Mouse (Mus musculus): ENCODE data around the gene Dync2li1. TPM values are rescaled to one million over a fixed set of nuclear protein-coding genes. Genes with fewer than 3 reads are reported as not detected.

Dync2li1 gene
- total and polyA plus RNA-seq, 3 experiments = 2.7 to 3.5 (median 2.9) TPM

- Histone ChIP-seq H3K4me1 (ENCODE audit: control insufficient read depth, insufficient read depth, low read length) (no peaks in the 10 kb centered on the region), H3K27ac (no peak overlapping the region), H3K4me3 (no peak overlapping the region), H3K9ac (ENCODE audit: low read depth, low read length) (no peak overlapping the region), H3K27me3 (ENCODE audit: control insufficient read depth, insufficient read depth, low read length) (no peaks in the 10 kb centered on the region), H3K79me2 (replicated peaks; ENCODE audit: control insufficient read depth, insufficient read depth, low read length) (no peaks in the 10 kb centered on the region), H3K36me3 (ENCODE audit: control insufficient read depth, insufficient read depth, low read length) (no peaks in the 10 kb centered on the region)
- TF ChIP-seq POLR2A (IDR thresholded peaks at IDR 0.05; ENCODE audit: insufficient read depth, low read depth, low read length) (no peak), EP300 (IDR thresholded peaks at IDR 0.05; ENCODE audit: insufficient read depth, low read depth, low read length) (no peak), CTCF (IDR thresholded peaks at IDR 0.05) (no peak)
- no peak for DNase-seq
- 91% methylated on average over 6 of the region's 6 CpGs for WGBS
- intact Hi-C loops (cut with DNase I) = no loop called here
These were observed 5.5 kb downstream of the Dync2li1 start for GRCm38 (mm10) chr17:84631836-84632235.

GRCm38 (mm10) chr17:84633443-84633842 is 7.1 kb downstream of the Dync2li1 start:
- WGBS = 68% methylated on average over 13 of the region's 13 CpGs
- DNase-seq = no peak
- H3K4me1 ChIP-seq (ENCODE audit: control insufficient read depth, insufficient read depth, low read length) = no peaks in the 10 kb centered on the region
- TF ChIP-seq POLR2A (IDR thresholded peaks at IDR 0.05; ENCODE audit: insufficient read depth, low read depth, low read length) (no peak), EP300 (IDR thresholded peaks at IDR 0.05; ENCODE audit: insufficient read depth, low read depth, low read length) (no peak), CTCF (IDR thresholded peaks at IDR 0.05) (no peak)
- H3K36me3 ChIP-seq (ENCODE audit: control insufficient read depth, insufficient read depth, low read length) = no peaks in the 10 kb centered on the region
- no peaks in the 10 kb centered on the region for H3K79me2 ChIP-seq (replicated peaks; ENCODE audit: control insufficient read depth, insufficient read depth, low read length)
- H3K27ac ChIP-seq = no peak overlapping the region
- no peaks in the 10 kb centered on the region for H3K27me3 ChIP-seq (ENCODE audit: control insufficient read depth, insufficient read depth, low read length)
- no peak overlapping the region for H3K9ac ChIP-seq (ENCODE audit: low read depth, low read length)
- no peak overlapping the region for H3K4me3 ChIP-seq
- intact Hi-C loops (cut with DNase I) = no loop called here

GRCm38 (mm10) chr17:84636328-84636727 is 10.0 kb downstream of the Dync2li1 start:
- no peaks in the 10 kb centered on the region for H3K27me3 ChIP-seq (ENCODE audit: control insufficient read depth, insufficient read depth, low read length)
- 67% methylated on average over 8 of the region's 8 CpGs for WGBS
- no peaks in the 10 kb centered on the region for H3K79me2 ChIP-seq (replicated peaks; ENCODE audit: control insufficient read depth, insufficient read depth, low read length)
- no peak overlapping the region for H3K9ac ChIP-seq (ENCODE audit: low read depth, low read length)
- H3K36me3 ChIP-seq (ENCODE audit: control insufficient read depth, insufficient read depth, low read length) = no peaks in the 10 kb centered on the region
- intact Hi-C loops (cut with DNase I) = no loop called here
- TF ChIP-seq POLR2A (IDR thresholded peaks at IDR 0.05; ENCODE audit: insufficient read depth, low read depth, low read length) (no peak), EP300 (IDR thresholded peaks at IDR 0.05; ENCODE audit: insufficient read depth, low read depth, low read length) (no peak), CTCF (IDR thresholded peaks at IDR 0.05) (no peak)
- H3K4me1 ChIP-seq (ENCODE audit: control insufficient read depth, insufficient read depth, low read length) = peaks cover 5% of the 10 kb centered on the region
- no peak overlapping the region for H3K4me3 ChIP-seq
- DNase-seq = no peak
- no peak overlapping the region for H3K27ac ChIP-seq

GRCm38 (mm10) chr17:84637971-84638370 is 11.7 kb downstream of the Dync2li1 start:
- H3K4me3 ChIP-seq = no peak overlapping the region
- peaks cover 5% of the 10 kb centered on the region for H3K4me1 ChIP-seq (ENCODE audit: control insufficient read depth, insufficient read depth, low read length)
- no peak for DNase-seq
- intact Hi-C loops (cut with DNase I) = no loop called here
- H3K79me2 ChIP-seq (replicated peaks; ENCODE audit: control insufficient read depth, insufficient read depth, low read length) = no peaks in the 10 kb centered on the region
- H3K36me3 ChIP-seq (ENCODE audit: control insufficient read depth, insufficient read depth, low read length) = no peaks in the 10 kb centered on the region
- H3K27ac ChIP-seq = no peak overlapping the region
- no peaks in the 10 kb centered on the region for H3K27me3 ChIP-seq (ENCODE audit: control insufficient read depth, insufficient read depth, low read length)
- TF ChIP-seq CTCF (IDR thresholded peaks at IDR 0.05) (no peak), EP300 (IDR thresholded peaks at IDR 0.05; ENCODE audit: insufficient read depth, low read depth, low read length) (no peak), POLR2A (IDR thresholded peaks at IDR 0.05; ENCODE audit: insufficient read depth, low read depth, low read length) (no peak)
- no peak overlapping the region for H3K9ac ChIP-seq (ENCODE audit: low read depth, low read length)
- WGBS = 90% methylated on average over 6 of the region's 6 CpGs

- 61% methylated on average over 10 of the region's 10 CpGs for WGBS
- DNase-seq = no peak
- no peaks in the 10 kb centered on the region for H3K79me2 ChIP-seq (replicated peaks; ENCODE audit: control insufficient read depth, insufficient read depth, low read length)
- no peak overlapping the region for H3K4me3 ChIP-seq
- no peaks in the 10 kb centered on the region for H3K36me3 ChIP-seq (ENCODE audit: control insufficient read depth, insufficient read depth, low read length)
- H3K27me3 ChIP-seq (ENCODE audit: control insufficient read depth, insufficient read depth, low read length) = no peaks in the 10 kb centered on the region
- peaks cover 5% of the 10 kb centered on the region for H3K4me1 ChIP-seq (ENCODE audit: control insufficient read depth, insufficient read depth, low read length)
- TF ChIP-seq POLR2A (IDR thresholded peaks at IDR 0.05; ENCODE audit: insufficient read depth, low read depth, low read length) = no peak
- no peak overlapping the region for H3K27ac ChIP-seq
- intact Hi-C loops (cut with DNase I) = no loop called here
- H3K9ac ChIP-seq (ENCODE audit: low read depth, low read length) = no peak overlapping the region
These were observed 13.6 kb downstream of the Dync2li1 start for GRCm38 (mm10) chr17:84639796-84640378.

GRCm38 (mm10) chr17:84641893-84642292 is 15.6 kb downstream of the Dync2li1 start:
- no peak overlapping the region for H3K9ac ChIP-seq (ENCODE audit: low read depth, low read length)
- H3K4me1 ChIP-seq (ENCODE audit: control insufficient read depth, insufficient read depth, low read length) = peaks cover 8% of the 10 kb centered on the region
- H3K36me3 ChIP-seq (ENCODE audit: control insufficient read depth, insufficient read depth, low read length) = no peaks in the 10 kb centered on the region
- DNase-seq = no peak
- no peak for TF ChIP-seq POLR2A (IDR thresholded peaks at IDR 0.05; ENCODE audit: insufficient read depth, low read depth, low read length)
- no peak for TF ChIP-seq EP300 (IDR thresholded peaks at IDR 0.05; ENCODE audit: insufficient read depth, low read depth, low read length)
- TF ChIP-seq CTCF (IDR thresholded peaks at IDR 0.05) = peak; percentile 69
- no peaks in the 10 kb centered on the region for H3K79me2 ChIP-seq (replicated peaks; ENCODE audit: control insufficient read depth, insufficient read depth, low read length)
- H3K27me3 ChIP-seq (ENCODE audit: control insufficient read depth, insufficient read depth, low read length) = no peaks in the 10 kb centered on the region
- intact Hi-C loops (cut with DNase I) = no loop called here
- H3K27ac ChIP-seq = no peak overlapping the region
- WGBS = 61% methylated on average over 3 of the region's 3 CpGs
- no peak overlapping the region for H3K4me3 ChIP-seq

Measured in heart, adult 2 months (tissue).